Mouse (Mus musculus): ENCODE measurements around the gene Kcnq1.

- no peak for TF ChIP-seq POLR2A (IDR thresholded peaks at IDR 0.05; ENCODE audit: extremely low read depth, insufficient read depth, low read length)
- TF ChIP-seq CTCF (IDR thresholded peaks at IDR 0.05; ENCODE audit: extremely low read depth, insufficient read depth, low read length): no peak
Measured at GRCm38 (mm10) chr7:143349287-143349686, 243.1 kb downstream of the Kcnq1 start.
